Mouse (Mus musculus): ENCODE results near the gene Rnf183. TPM values are rescaled to one million over a fixed set of nuclear protein-coding genes. Genes with fewer than 3 reads are reported as not detected.
A peak's percentile ranks its signal among the peaks of the same experiment; 100 is the strongest.

Gene Rnf183
- polyA plus RNA-seq, 1 experiment from 2014 or later, result not detected

GRCm38 (mm10) chr4:62419091-62419490, 16.0 kb downstream of the Rnf183 start:
- no peaks in the 10 kb centered on the region for H3K27me3 ChIP-seq (ENCODE audit: control insufficient read depth, insufficient read depth, low read length)
- ATAC-seq (ENCODE audit: insufficient number of reproducible peaks, insufficient read depth, low FRiP score, low read depth), result no peak
- H3K4me2 ChIP-seq (replicated peaks; ENCODE audit: low read depth, low read length), result no peak overlapping the region
- H3K4me1 ChIP-seq (ENCODE audit: control insufficient read depth, insufficient read depth, low read length), result no peaks in the 10 kb centered on the region
- 95% methylated on average over 6 of the region's 6 CpGs for WGBS
- no peak overlapping the region for H3K27ac ChIP-seq (ENCODE audit: low read length)
- H3K9ac ChIP-seq (replicated peaks; ENCODE audit: low read depth, low read length), result no peak overlapping the region
- H3K9me3 ChIP-seq (ENCODE audit: control insufficient read depth, low read depth, low read length), result no peaks in the 10 kb centered on the region
- H3K36me3 ChIP-seq (ENCODE audit: control insufficient read depth, insufficient read depth, low read length), result peaks cover 89% of the 10 kb centered on the region
- no peak overlapping the region for H3K4me3 ChIP-seq (ENCODE audit: low read depth, low read length)

DNA sequence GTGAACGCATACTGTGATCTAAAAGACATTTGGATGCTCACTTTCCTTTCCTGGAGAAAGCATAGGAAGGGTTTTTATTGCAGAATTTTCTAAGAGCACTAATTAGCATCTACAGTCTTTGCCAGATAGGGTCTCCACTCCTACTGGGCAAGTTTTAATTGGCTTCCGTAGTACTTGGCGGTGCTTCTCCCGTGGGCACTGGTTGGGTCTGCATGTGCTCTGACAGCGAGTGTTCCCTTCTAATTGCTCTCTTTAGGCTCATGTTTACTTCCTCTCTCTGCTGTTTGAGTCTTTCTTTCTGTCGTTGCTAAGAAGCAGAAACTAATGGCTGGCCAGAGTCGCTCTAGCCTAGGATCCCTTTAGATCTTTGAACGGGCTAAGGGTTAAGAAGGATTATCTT, 16.6 kb downstream of the Rnf183 start:
- Histone ChIP-seq H3K9me3 (ENCODE audit: control insufficient read depth, low read depth, low read length) (no peaks in the 10 kb centered on the region), H3K9ac (replicated peaks; ENCODE audit: low read depth, low read length) (no peak overlapping the region), H3K4me2 (replicated peaks; ENCODE audit: low read depth, low read length) (no peak overlapping the region), H3K4me1 (ENCODE audit: control insufficient read depth, insufficient read depth, low read length) (no peaks in the 10 kb centered on the region), H3K4me3 (ENCODE audit: low read depth, low read length) (no peak overlapping the region), H3K27ac (ENCODE audit: low read length) (no peak overlapping the region), H3K27me3 (ENCODE audit: control insufficient read depth, insufficient read depth, low read length) (no peaks in the 10 kb centered on the region), H3K36me3 (ENCODE audit: control insufficient read depth, insufficient read depth, low read length) (peaks cover 87% of the 10 kb centered on the region)
- 91% methylated on average over 8 of the region's 8 CpGs for WGBS
- ATAC-seq (ENCODE audit: insufficient number of reproducible peaks, insufficient read depth, low FRiP score, low read depth), result no peak

- no peaks in the 10 kb centered on the region for H3K27me3 ChIP-seq (ENCODE audit: control insufficient read depth, insufficient read depth, low read length)
- peaks cover 10% of the 10 kb centered on the region; the same call in 1 of the 2 replicates for H3K4me1 ChIP-seq (ENCODE audit: control insufficient read depth, insufficient read depth, low read length)
- no peak overlapping the region for H3K4me2 ChIP-seq (replicated peaks; ENCODE audit: low read depth, low read length)
- 92% methylated on average over 10 of the region's 10 CpGs for WGBS
- no peak for ATAC-seq (ENCODE audit: insufficient number of reproducible peaks, insufficient read depth, low FRiP score, low read depth)
- H3K36me3 ChIP-seq (ENCODE audit: control insufficient read depth, insufficient read depth, low read length), result peaks cover 46% of the 10 kb centered on the region
- no peak overlapping the region for H3K4me3 ChIP-seq (ENCODE audit: low read depth, low read length)
- no peak overlapping the region for H3K9ac ChIP-seq (replicated peaks; ENCODE audit: low read depth, low read length)
- H3K9me3 ChIP-seq (ENCODE audit: control insufficient read depth, low read depth, low read length), result no peaks in the 10 kb centered on the region
- no peak overlapping the region for H3K27ac ChIP-seq (ENCODE audit: low read length)
Observed at GRCm38 (mm10) chr4:62411606-62412005, 23.4 kb downstream of the Rnf183 start.

DNA sequence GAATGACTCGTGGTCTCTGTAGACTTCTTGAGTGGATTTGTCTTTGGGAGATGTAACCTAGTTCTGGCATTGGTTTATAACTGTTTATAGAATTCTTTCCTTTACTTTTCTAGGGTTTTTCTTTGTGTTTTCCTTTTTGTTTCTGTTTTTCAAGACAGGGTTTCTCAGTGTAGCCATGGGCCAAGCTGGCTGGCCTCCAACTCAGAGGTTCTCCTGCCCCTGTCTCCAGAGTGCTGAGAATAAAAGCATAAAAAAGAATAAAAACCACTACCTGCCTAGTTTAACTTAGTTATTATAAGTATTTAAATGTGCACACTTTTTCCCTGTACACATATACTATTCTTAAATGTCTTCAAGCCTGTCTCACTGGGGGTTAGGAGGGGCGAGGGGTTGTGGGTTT, 24.7 kb downstream of the Rnf183 start:
- H3K4me1 ChIP-seq (ENCODE audit: control insufficient read depth, insufficient read depth, low read length), result peaks cover 12% of the 10 kb centered on the region; the same call in 1 of the 2 replicates
- 82% methylated on average over 2 of the region's 2 CpGs for WGBS
- ATAC-seq (ENCODE audit: insufficient number of reproducible peaks, insufficient read depth, low FRiP score, low read depth), result no peak
- no peaks in the 10 kb centered on the region for H3K27me3 ChIP-seq (ENCODE audit: control insufficient read depth, insufficient read depth, low read length)
- peaks cover 34% of the 10 kb centered on the region for H3K36me3 ChIP-seq (ENCODE audit: control insufficient read depth, insufficient read depth, low read length)
- H3K9me3 ChIP-seq (ENCODE audit: control insufficient read depth, low read depth, low read length), result no peaks in the 10 kb centered on the region
- H3K9ac ChIP-seq (replicated peaks; ENCODE audit: low read depth, low read length), result no peak overlapping the region
- no peak overlapping the region for H3K27ac ChIP-seq (ENCODE audit: low read length)
- peak overlapping the region; percentile 81; the same call in 1 of the 2 replicates for H3K4me2 ChIP-seq (replicated peaks; ENCODE audit: low read depth, low read length)
- no peak overlapping the region for H3K4me3 ChIP-seq (ENCODE audit: low read depth, low read length)

GRCm38 (mm10) chr4:62409615-62410014, 25.4 kb downstream of the Rnf183 start:
- Histone ChIP-seq H3K36me3 (ENCODE audit: control insufficient read depth, insufficient read depth, low read length) (peaks cover 27% of the 10 kb centered on the region), H3K27me3 (ENCODE audit: control insufficient read depth, insufficient read depth, low read length) (no peaks in the 10 kb centered on the region), H3K9ac (replicated peaks; ENCODE audit: low read depth, low read length) (peak overlapping the region; percentile 81), H3K4me1 (ENCODE audit: control insufficient read depth, insufficient read depth, low read length) (peaks cover 12% of the 10 kb centered on the region; the same call in 1 of the 2 replicates), H3K27ac (ENCODE audit: low read length) (peak overlapping the region; percentile 87; the same call in 1 of the 2 replicates), H3K4me3 (ENCODE audit: low read depth, low read length) (peak overlapping the region; percentile 87), H3K9me3 (ENCODE audit: control insufficient read depth, low read depth, low read length) (no peaks in the 10 kb centered on the region), H3K4me2 (replicated peaks; ENCODE audit: low read depth, low read length) (peak overlapping the region; percentile 81)
- 26% methylated on average over 6 of the region's 6 CpGs for WGBS
- no peak for ATAC-seq (ENCODE audit: insufficient number of reproducible peaks, insufficient read depth, low FRiP score, low read depth)

DNA sequence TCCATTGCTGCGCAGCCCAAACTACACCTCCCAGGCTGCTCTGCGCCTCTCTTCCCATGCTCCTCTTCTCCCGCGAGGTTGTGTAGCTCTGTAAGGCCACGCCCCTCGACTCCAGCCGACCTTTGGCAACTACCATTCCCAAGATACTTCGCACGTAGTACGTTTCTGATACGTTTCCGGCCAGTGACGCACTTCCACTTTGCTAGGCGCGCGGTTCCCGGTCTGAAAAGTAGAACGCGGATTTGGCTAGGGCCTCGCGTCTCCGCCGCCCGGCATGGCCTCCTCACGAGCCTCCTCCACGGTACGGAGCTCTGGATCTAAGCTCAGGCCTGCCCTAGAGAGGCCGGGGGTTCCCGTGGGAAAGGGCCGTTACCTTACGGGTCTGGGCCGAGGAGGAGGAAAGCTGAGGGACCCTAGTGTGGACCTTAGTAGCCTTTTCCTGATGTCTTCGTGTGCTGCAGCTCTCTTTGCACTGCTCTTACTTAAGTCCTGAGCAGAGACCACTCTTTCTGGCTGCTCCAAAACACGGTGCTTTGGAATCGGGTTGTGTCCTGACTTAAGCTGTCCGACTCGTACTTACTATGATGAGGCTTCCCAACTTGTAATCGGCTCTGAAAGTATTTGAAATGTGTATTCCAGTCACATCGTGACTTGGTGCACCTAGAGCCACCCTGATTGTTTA, 26.3 kb downstream of the Rnf183 start, which contains the start of the genes Cdc26 and Prpf4:
TSS of gene Cdc26 (minus strand) at position 42 of the 682 bp plus-strand sequence.
TSS of gene Prpf4 (plus strand) at position 197 of the 682 bp plus-strand sequence.
- Histone ChIP-seq H3K4me3 (ENCODE audit: low read depth, low read length) (peak within 1 kb of the TSS; percentile 87), H3K36me3 (ENCODE audit: control insufficient read depth, insufficient read depth, low read length) (peaks cover 23% of the 10 kb centered on the region), H3K27ac (ENCODE audit: low read length) (peak within 1 kb of the TSS; percentile 87), H3K9me3 (ENCODE audit: control insufficient read depth, low read depth, low read length) (no peaks in the 10 kb centered on the region), H3K9ac (replicated peaks; ENCODE audit: low read depth, low read length) (peak within 1 kb of the TSS; percentile 81), H3K4me2 (replicated peaks; ENCODE audit: low read depth, low read length) (peak within 1 kb of the TSS; percentile 81), H3K27me3 (ENCODE audit: control insufficient read depth, insufficient read depth, low read length) (no peaks in the 10 kb centered on the region), H3K4me1 (ENCODE audit: control insufficient read depth, insufficient read depth, low read length) (peaks cover 12% of the 10 kb centered on the region; the same call in 1 of the 2 replicates)
- WGBS, result under 1% methylated on average over 39 of the region's 39 CpGs
- ATAC-seq (ENCODE audit: insufficient number of reproducible peaks, insufficient read depth, low FRiP score, low read depth), result peak; percentile 100

GRCm38 (mm10) chr4:62407730-62408582, 27.1 kb downstream of the Rnf183 start:
- H3K27me3 ChIP-seq (ENCODE audit: control insufficient read depth, insufficient read depth, low read length), result no peaks in the 10 kb centered on the region
- peak overlapping the region; percentile 87 for H3K4me3 ChIP-seq (ENCODE audit: low read depth, low read length)
- under 1% methylated on average over 35 of the region's 35 CpGs for WGBS
- peaks cover 12% of the 10 kb centered on the region; the same call in 1 of the 2 replicates for H3K4me1 ChIP-seq (ENCODE audit: control insufficient read depth, insufficient read depth, low read length)
- H3K9me3 ChIP-seq (ENCODE audit: control insufficient read depth, low read depth, low read length), result no peaks in the 10 kb centered on the region
- H3K36me3 ChIP-seq (ENCODE audit: control insufficient read depth, insufficient read depth, low read length), result peaks cover 20% of the 10 kb centered on the region
- peak overlapping the region; percentile 81 for H3K9ac ChIP-seq (replicated peaks; ENCODE audit: low read depth, low read length)
- H3K27ac ChIP-seq (ENCODE audit: low read length), result peak overlapping the region; percentile 76
- ATAC-seq (ENCODE audit: insufficient number of reproducible peaks, insufficient read depth, low FRiP score, low read depth), result peak; percentile 51
- peak overlapping the region; percentile 48 for H3K4me2 ChIP-seq (replicated peaks; ENCODE audit: low read depth, low read length)

GRCm38 (mm10) chr4:62406133-62406532, 28.9 kb downstream of the Rnf183 start:
- Histone ChIP-seq H3K4me3 (ENCODE audit: low read depth, low read length) (no peak overlapping the region), H3K9ac (replicated peaks; ENCODE audit: low read depth, low read length) (no peak overlapping the region), H3K27ac (ENCODE audit: low read length) (no peak overlapping the region), H3K9me3 (ENCODE audit: control insufficient read depth, low read depth, low read length) (no peaks in the 10 kb centered on the region), H3K4me1 (ENCODE audit: control insufficient read depth, insufficient read depth, low read length) (peaks cover 12% of the 10 kb centered on the region; the same call in 1 of the 2 replicates), H3K4me2 (replicated peaks; ENCODE audit: low read depth, low read length) (no peak overlapping the region), H3K36me3 (ENCODE audit: control insufficient read depth, insufficient read depth, low read length) (peaks cover 21% of the 10 kb centered on the region), H3K27me3 (ENCODE audit: control insufficient read depth, insufficient read depth, low read length) (no peaks in the 10 kb centered on the region)
- ATAC-seq (ENCODE audit: insufficient number of reproducible peaks, insufficient read depth, low FRiP score, low read depth), result no peak
- 81% methylated on average over 4 of the region's 4 CpGs for WGBS

Data from stomach, embryonic 14.5 days (tissue).